Mouse (Mus musculus): Measurements from ENCODE around the gene Adcy1. TPM values are rescaled to one million over a fixed set of nuclear protein-coding genes. Genes with fewer than 3 reads are reported as not detected.

Adcy1 gene
- polyA plus RNA-seq, 1 experiment from 2014 or later, result 1.1 TPM

DNA sequence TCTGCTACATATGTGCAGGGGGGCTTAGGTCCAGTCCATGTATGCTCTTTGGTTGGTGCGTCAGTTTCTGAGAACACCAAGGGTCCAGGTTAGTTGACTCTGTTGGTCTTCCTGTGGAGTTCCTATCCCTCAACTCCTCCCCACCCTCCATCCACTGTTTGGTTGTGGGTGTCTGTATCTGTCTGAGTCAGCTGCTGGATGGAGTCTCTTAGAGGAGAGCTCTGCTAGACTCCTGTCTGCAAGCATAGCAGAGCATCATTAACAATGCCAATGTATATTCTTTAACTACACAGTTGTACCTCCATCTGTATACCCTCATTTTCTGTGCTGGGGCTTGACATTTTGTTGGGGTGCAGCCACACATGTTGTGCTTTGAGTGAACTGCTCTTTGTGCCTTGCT, 18.6 kb downstream of the Adcy1 start:
- no peak for ATAC-seq (replicated peaks; ENCODE audit: extremely low read depth, insufficient read depth, low FRiP score)
- Histone ChIP-seq H3K4me1 (ENCODE audit: control insufficient read depth, insufficient read depth, low read length) (peaks cover 3% of the 10 kb centered on the region; the same call in 1 of the 2 replicates), H3K36me3 (ENCODE audit: control insufficient read depth, insufficient read depth) (no peaks in the 10 kb centered on the region), H3K4me2 (ENCODE audit: low read depth, low read length) (no peak overlapping the region), H3K27me3 (ENCODE audit: control insufficient read depth, insufficient read depth, low read length) (no peaks in the 10 kb centered on the region), H3K4me3 (ENCODE audit: low read length) (no peak overlapping the region), H3K27ac (ENCODE audit: low read length) (no peak overlapping the region), H3K9ac (ENCODE audit: low read length) (no peak overlapping the region), H3K9me3 (replicated peaks; ENCODE audit: control insufficient read depth, low read length) (no peaks in the 10 kb centered on the region)
- WGBS, result 100% methylated on average over 1 of the region's 1 CpGs

DNA sequence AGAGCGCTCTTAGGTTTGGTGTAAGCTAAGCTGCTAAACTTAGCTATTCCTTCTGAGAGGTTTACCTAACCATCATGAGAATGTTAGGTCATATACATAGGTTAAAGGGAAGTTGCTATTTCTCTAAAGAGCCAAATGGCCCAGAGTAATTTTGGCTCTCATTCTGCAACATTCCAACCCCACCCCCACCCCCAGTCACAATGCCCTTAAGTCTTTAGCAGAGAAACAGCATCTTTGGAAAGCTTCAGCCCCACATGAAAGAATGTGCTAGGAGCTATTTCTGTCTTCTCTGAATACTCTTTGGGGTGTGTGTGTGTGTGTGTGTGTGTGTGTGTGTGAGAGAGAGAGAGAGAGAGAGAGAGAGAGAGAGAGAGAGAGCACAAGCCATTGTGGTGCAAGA, 20.6 kb downstream of the Adcy1 start:
- Histone ChIP-seq H3K27ac (ENCODE audit: low read length) (no peak overlapping the region), H3K36me3 (ENCODE audit: control insufficient read depth, insufficient read depth) (no peaks in the 10 kb centered on the region), H3K9me3 (replicated peaks; ENCODE audit: control insufficient read depth, low read length) (no peaks in the 10 kb centered on the region), H3K4me1 (ENCODE audit: control insufficient read depth, insufficient read depth, low read length) (peaks cover 3% of the 10 kb centered on the region; the same call in 1 of the 2 replicates), H3K9ac (ENCODE audit: low read length) (no peak overlapping the region), H3K27me3 (ENCODE audit: control insufficient read depth, insufficient read depth, low read length) (no peaks in the 10 kb centered on the region), H3K4me2 (ENCODE audit: low read depth, low read length) (no peak overlapping the region), H3K4me3 (ENCODE audit: low read length) (no peak overlapping the region)
- WGBS, result 94% methylated on average over 1 of the region's 1 CpGs
- ATAC-seq (replicated peaks; ENCODE audit: extremely low read depth, insufficient read depth, low FRiP score), result no peak

DNA sequence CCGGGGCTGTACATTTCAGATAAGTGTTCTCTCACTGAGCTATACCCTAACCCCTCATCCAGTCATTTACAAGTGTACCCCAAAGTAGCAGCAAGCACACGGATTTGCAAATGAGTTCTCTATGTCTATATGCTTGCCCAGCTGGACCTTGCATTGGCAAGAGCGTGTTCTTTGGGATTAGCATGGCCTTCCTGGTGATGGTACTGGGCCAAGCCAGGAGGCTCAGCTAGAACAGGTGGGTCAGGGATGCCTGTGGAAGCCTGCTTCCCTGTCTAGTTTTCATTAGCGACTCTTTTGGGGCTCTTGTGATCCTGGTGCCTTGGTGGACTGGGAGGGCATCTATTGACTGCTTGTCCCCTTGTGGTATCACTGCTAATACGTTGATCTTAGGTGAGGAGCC, 21.9 kb downstream of the Adcy1 start:
- no peak for ATAC-seq (replicated peaks; ENCODE audit: extremely low read depth, insufficient read depth, low FRiP score)
- no peak overlapping the region for H3K4me2 ChIP-seq (ENCODE audit: low read depth, low read length)
- H3K9me3 ChIP-seq (replicated peaks; ENCODE audit: control insufficient read depth, low read length), result no peaks in the 10 kb centered on the region
- H3K27ac ChIP-seq (ENCODE audit: low read length), result no peak overlapping the region
- no peaks in the 10 kb centered on the region for H3K36me3 ChIP-seq (ENCODE audit: control insufficient read depth, insufficient read depth)
- H3K4me3 ChIP-seq (ENCODE audit: low read length), result no peak overlapping the region
- 80% methylated on average over 5 of the region's 5 CpGs for WGBS
- H3K27me3 ChIP-seq (ENCODE audit: control insufficient read depth, insufficient read depth, low read length), result no peaks in the 10 kb centered on the region
- peaks cover 3% of the 10 kb centered on the region; the same call in 1 of the 2 replicates for H3K4me1 ChIP-seq (ENCODE audit: control insufficient read depth, insufficient read depth, low read length)
- H3K9ac ChIP-seq (ENCODE audit: low read length), result no peak overlapping the region

DNA sequence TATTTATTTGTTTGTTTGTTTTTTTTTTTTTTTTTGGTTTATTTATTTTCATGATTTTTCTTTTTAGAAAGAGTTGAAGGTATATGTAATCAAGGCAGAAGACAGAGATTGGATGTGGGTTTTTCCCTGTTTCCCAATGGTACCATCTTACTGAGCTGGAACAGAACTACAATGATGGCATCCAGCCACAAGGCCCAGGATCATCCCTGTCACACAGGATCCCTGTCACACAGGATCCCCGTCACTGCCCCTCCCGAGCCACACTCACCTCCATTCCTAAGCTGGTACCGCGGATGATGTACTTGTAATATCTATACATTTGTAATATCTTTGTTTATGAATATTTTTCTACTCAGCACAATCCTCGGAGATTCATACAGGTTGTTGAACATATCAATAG, 27.8 kb downstream of the Adcy1 start:
- WGBS, result 90% methylated on average over 5 of the region's 5 CpGs
- Histone ChIP-seq H3K9me3 (replicated peaks; ENCODE audit: control insufficient read depth, low read length) (peaks cover 5% of the 10 kb centered on the region; the same call in 1 of the 2 replicates), H3K27ac (ENCODE audit: low read length) (no peak overlapping the region), H3K4me2 (ENCODE audit: low read depth, low read length) (no peak overlapping the region), H3K9ac (ENCODE audit: low read length) (no peak overlapping the region), H3K27me3 (ENCODE audit: control insufficient read depth, insufficient read depth, low read length) (no peaks in the 10 kb centered on the region), H3K4me1 (ENCODE audit: control insufficient read depth, insufficient read depth, low read length) (no peaks in the 10 kb centered on the region), H3K4me3 (ENCODE audit: low read length) (no peak overlapping the region), H3K36me3 (ENCODE audit: control insufficient read depth, insufficient read depth) (no peaks in the 10 kb centered on the region)
- no peak for ATAC-seq (replicated peaks; ENCODE audit: extremely low read depth, insufficient read depth, low FRiP score)

DNA sequence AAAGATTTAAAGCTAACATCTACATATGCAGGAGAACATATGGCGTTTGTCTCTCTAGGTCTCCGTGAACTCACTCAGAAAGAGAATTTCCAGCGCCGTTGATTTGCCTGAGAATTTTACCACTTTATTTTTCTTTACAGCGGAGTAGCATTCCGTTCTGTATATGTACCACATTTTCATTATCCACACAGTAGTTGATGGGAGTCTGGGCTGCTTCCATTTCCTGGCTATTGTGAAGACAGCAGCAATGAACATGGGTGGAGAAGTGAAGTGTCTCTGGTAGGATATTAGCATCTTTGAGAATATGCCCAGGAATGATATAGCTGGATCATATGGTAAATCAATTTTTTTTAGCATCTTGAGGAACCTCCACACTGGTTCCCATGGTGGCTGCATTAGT, 31.6 kb downstream of the Adcy1 start:
- no peak overlapping the region for H3K27ac ChIP-seq (ENCODE audit: low read length)
- H3K4me1 ChIP-seq (ENCODE audit: control insufficient read depth, insufficient read depth, low read length), result no peaks in the 10 kb centered on the region
- H3K4me3 ChIP-seq (ENCODE audit: low read length), result no peak overlapping the region
- H3K4me2 ChIP-seq (ENCODE audit: low read depth, low read length), result no peak overlapping the region
- H3K9me3 ChIP-seq (replicated peaks; ENCODE audit: control insufficient read depth, low read length), result peaks cover 5% of the 10 kb centered on the region; the same call in 1 of the 2 replicates
- no peak for ATAC-seq (replicated peaks; ENCODE audit: extremely low read depth, insufficient read depth, low FRiP score)
- H3K27me3 ChIP-seq (ENCODE audit: control insufficient read depth, insufficient read depth, low read length), result no peaks in the 10 kb centered on the region
- WGBS, result 93% methylated on average over 6 of the region's 6 CpGs
- H3K36me3 ChIP-seq (ENCODE audit: control insufficient read depth, insufficient read depth), result no peaks in the 10 kb centered on the region
- H3K9ac ChIP-seq (ENCODE audit: low read length), result no peak overlapping the region

DNA sequence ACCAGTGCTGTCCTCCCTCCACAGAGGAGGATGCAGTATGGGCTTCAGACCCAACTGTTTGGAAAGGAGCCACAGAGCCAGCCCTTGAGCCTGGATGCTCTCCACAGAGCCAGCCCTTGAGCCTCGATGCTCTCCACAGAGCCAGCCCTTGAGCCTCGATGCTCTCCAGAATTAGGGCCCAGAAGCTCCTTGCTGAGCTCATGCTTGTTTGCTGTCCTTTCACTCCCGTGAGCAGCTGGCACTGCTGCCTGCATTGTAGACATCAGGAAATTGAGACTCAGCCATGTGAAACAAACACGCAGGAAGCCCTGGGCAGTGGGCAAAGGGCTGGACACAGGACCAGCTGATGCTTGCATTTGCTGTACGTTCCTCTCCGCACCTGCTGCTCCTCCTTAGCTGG, 38.4 kb downstream of the Adcy1 start:
- no peaks in the 10 kb centered on the region for H3K27me3 ChIP-seq (ENCODE audit: control insufficient read depth, insufficient read depth, low read length)
- 87% methylated on average over 6 of the region's 6 CpGs for WGBS
- H3K36me3 ChIP-seq (ENCODE audit: control insufficient read depth, insufficient read depth), result no peaks in the 10 kb centered on the region
- ATAC-seq (replicated peaks; ENCODE audit: extremely low read depth, insufficient read depth, low FRiP score), result no peak
- no peaks in the 10 kb centered on the region for H3K4me1 ChIP-seq (ENCODE audit: control insufficient read depth, insufficient read depth, low read length)
- no peak overlapping the region for H3K9ac ChIP-seq (ENCODE audit: low read length)
- H3K9me3 ChIP-seq (replicated peaks; ENCODE audit: control insufficient read depth, low read length), result no peaks in the 10 kb centered on the region
- no peak overlapping the region for H3K27ac ChIP-seq (ENCODE audit: low read length)
- no peak overlapping the region for H3K4me3 ChIP-seq (ENCODE audit: low read length)
- no peak overlapping the region for H3K4me2 ChIP-seq (ENCODE audit: low read depth, low read length)

DNA sequence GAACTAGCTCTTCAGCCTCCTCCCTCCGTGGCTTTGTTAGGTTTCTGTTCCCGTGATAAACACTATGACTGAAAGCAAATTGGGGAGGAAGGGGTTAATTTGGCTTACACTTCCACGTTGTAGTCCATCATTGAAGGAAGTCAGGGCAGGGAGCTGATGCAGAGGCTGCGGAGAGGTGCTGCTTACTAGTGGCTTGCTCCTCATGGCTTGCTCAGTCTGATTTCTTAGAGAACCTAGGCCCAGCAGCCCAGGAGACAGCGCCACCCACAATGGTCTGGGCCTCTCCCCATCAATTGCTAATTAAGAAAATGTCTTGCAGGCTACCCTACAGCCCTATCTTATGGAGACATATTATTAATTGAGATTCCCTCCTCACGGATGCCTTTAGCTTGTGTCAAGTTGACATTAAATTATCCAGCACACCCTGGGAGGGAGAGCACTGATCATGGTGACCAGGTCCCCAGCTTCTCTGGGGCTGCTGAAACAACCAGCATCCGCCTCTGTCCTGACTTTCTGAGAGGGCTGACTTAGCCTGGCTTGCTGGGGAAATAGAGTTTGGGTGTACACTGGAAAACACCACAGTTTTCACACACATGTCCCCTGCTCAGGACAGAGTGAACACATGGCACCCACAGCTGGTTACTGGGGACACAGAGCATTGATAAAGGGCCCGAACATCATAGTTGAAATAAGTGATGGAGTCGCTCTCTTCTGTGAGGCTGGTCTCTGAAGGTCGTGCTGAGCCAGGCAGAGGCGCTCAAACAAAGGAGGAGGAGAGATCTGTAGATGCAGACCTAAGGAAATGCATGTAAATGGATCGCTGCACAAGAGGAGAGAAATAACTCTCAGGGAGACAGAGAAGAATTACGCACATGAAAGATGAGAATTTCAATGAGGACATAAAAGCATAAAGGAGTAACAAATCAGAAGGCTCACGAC, 39.2 kb downstream of the Adcy1 start:
- Histone ChIP-seq H3K36me3 (ENCODE audit: control insufficient read depth, insufficient read depth) (no peaks in the 10 kb centered on the region), H3K4me1 (ENCODE audit: control insufficient read depth, insufficient read depth, low read length) (no peaks in the 10 kb centered on the region), H3K27ac (ENCODE audit: low read length) (no peak overlapping the region), H3K4me2 (ENCODE audit: low read depth, low read length) (no peak overlapping the region), H3K4me3 (ENCODE audit: low read length) (no peak overlapping the region), H3K9ac (ENCODE audit: low read length) (no peak overlapping the region), H3K9me3 (replicated peaks; ENCODE audit: control insufficient read depth, low read length) (no peaks in the 10 kb centered on the region), H3K27me3 (ENCODE audit: control insufficient read depth, insufficient read depth, low read length) (no peaks in the 10 kb centered on the region)
- ATAC-seq (replicated peaks; ENCODE audit: extremely low read depth, insufficient read depth, low FRiP score), result no peak
- 66% methylated on average over 14 of the region's 14 CpGs for WGBS

DNA sequence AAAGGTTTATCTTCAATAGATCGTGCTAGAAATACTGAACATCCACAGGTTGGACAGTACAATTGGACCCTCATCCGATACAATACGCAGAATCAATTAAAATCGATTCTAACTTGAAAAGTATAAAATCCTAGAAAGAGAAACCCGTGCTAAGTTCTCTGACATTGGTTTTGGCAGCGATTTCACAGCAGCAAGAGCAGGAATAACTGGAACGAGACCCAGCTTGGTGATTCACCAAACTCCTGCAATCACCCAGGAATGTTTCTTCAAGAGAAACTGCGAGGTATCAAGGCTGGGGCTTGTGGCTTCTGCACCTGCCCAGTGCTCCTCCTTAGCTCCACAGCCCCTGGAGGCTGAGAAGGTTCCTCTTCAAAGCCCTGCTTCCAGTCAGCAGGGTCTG, 42.0 kb downstream of the Adcy1 start:
- no peak for ATAC-seq (replicated peaks; ENCODE audit: extremely low read depth, insufficient read depth, low FRiP score)

DNA sequence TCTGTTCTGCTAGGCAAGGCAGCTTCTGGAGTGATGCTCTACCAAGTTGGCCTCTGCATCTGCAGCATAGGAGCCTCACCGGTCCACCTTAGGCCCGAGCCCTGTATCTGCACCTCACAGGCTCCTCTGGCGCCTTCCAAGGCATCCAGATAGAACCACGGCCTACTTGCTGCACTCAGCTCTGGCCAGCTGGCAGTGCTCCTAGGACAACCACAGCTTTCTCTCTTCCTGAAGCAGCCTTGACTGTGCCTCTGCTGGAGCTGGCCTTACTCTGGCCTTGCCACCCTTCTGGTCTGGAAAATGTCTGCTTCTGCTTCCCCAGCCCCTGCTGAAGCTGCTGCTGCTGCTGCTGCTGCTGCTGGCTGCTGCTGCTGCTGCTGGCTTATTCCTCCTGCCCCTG, 45.8 kb downstream of the Adcy1 start:
- H3K36me3 ChIP-seq (ENCODE audit: control insufficient read depth, insufficient read depth), result no peaks in the 10 kb centered on the region
- WGBS, result 70% methylated on average over 4 of the region's 4 CpGs
- no peak overlapping the region for H3K9ac ChIP-seq (ENCODE audit: low read length)

More for the DNA sequence above, 42.0 kb downstream of the Adcy1 start:
- H3K4me2 ChIP-seq (ENCODE audit: low read depth, low read length), result no peak overlapping the region
- no peaks in the 10 kb centered on the region for H3K36me3 ChIP-seq (ENCODE audit: control insufficient read depth, insufficient read depth)
- no peak overlapping the region for H3K27ac ChIP-seq (ENCODE audit: low read length)
- H3K4me3 ChIP-seq (ENCODE audit: low read length), result no peak overlapping the region
- no peaks in the 10 kb centered on the region for H3K9me3 ChIP-seq (replicated peaks; ENCODE audit: control insufficient read depth, low read length)
- H3K4me1 ChIP-seq (ENCODE audit: control insufficient read depth, insufficient read depth, low read length), result no peaks in the 10 kb centered on the region
- H3K27me3 ChIP-seq (ENCODE audit: control insufficient read depth, insufficient read depth, low read length), result no peaks in the 10 kb centered on the region
- H3K9ac ChIP-seq (ENCODE audit: low read length), result no peak overlapping the region
- WGBS, result 87% methylated on average over 8 of the region's 8 CpGs

More for the DNA sequence above, 45.8 kb downstream of the Adcy1 start:
- Histone ChIP-seq H3K9me3 (replicated peaks; ENCODE audit: control insufficient read depth, low read length) (no peaks in the 10 kb centered on the region), H3K27ac (ENCODE audit: low read length) (no peak overlapping the region), H3K4me3 (ENCODE audit: low read length) (no peak overlapping the region), H3K27me3 (ENCODE audit: control insufficient read depth, insufficient read depth, low read length) (no peaks in the 10 kb centered on the region), H3K4me2 (ENCODE audit: low read depth, low read length) (no peak overlapping the region), H3K4me1 (ENCODE audit: control insufficient read depth, insufficient read depth, low read length) (no peaks in the 10 kb centered on the region)
- ATAC-seq (replicated peaks; ENCODE audit: extremely low read depth, insufficient read depth, low FRiP score), result no peak
